Mouse (Mus musculus): Measurements from ENCODE around the gene Btbd35f19. TPM values are rescaled to one million over a fixed set of nuclear protein-coding genes. Genes with fewer than 3 reads are reported as not detected.

Gene Btbd35f19
- polyA plus RNA-seq (2017; shearing (Covaris generic)) = not detected

GRCm38 (mm10) chrX:31383818-31384217 lies at the start of gene Btbd35f19:
Gene Btbd35f19, minus strand, starts transcription at chrX:31383918.

GRCm38 (mm10) chrX:31336154-31336553 lies 47.6 kb downstream of the Btbd35f19 start, which contains the start of gene Btbd35f26:
Gene Btbd35f26, plus strand, starts transcription at chrX:31336454.

Other genes starting within 250 kb of the Btbd35f19 start
- not detected for gene Spin2f, start 130.0 kb downstream of the Btbd35f19 start, polyA plus RNA-seq (2017; shearing (Covaris generic))
- gene Btbd35f26, start 47.5 kb downstream of the Btbd35f19 start, polyA plus RNA-seq (2017; shearing (Covaris generic)) = not detected
- gene Gm21883, start 190.4 kb upstream of the Btbd35f19 start, polyA plus RNA-seq (2017; shearing (Covaris generic)) = not detected
- gene Spin2e, start 235.0 kb upstream of the Btbd35f19 start, polyA plus RNA-seq (2017; shearing (Covaris generic)) = not detected